Mouse (Mus musculus): ENCODE measurements around the gene Sesn1. TPM values are rescaled to one million over a fixed set of nuclear protein-coding genes. Genes with fewer than 3 reads are reported as not detected.

Sesn1 gene
- polyA plus RNA-seq, 1 experiment from 2014 or later, result 35.3 TPM

GRCm38 (mm10) chr10:41952850-41953527 is 143.3 kb downstream of the Sesn1 start:
- Histone ChIP-seq H3K36me3 (ENCODE audit: insufficient read depth, low read length) (no peaks in the 10 kb centered on the region), H3K4me1 (replicated peaks; ENCODE audit: insufficient read depth, low read length) (no peaks in the 10 kb centered on the region), H3K9ac (ENCODE audit: low read depth, low read length) (no peak overlapping the region), H3K27me3 (ENCODE audit: insufficient read depth, low read length) (no peaks in the 10 kb centered on the region), H3K4me3 (replicated peaks; ENCODE audit: low read depth, low read length) (no peak overlapping the region), H3K27ac (no peak overlapping the region), H3K4me2 (ENCODE audit: low read length) (no peak overlapping the region), H3K9me3 (replicated peaks; ENCODE audit: low read length) (no peaks in the 10 kb centered on the region)
- WGBS, result 95% methylated on average over 14 of the region's 14 CpGs
- no peak for TF ChIP-seq CTCF (IDR thresholded peaks at IDR 0.05; ENCODE audit: low read depth)
- no peak for ATAC-seq (replicated peaks; ENCODE audit: low FRiP score, low read depth)
- no peak for DNase-seq (ENCODE audit: low spot score)

GRCm38 (mm10) chr10:41953528-41953864 is 143.8 kb downstream of the Sesn1 start:
- Histone ChIP-seq H3K27me3 (ENCODE audit: insufficient read depth, low read length) (no peaks in the 10 kb centered on the region), H3K27ac (no peak overlapping the region), H3K4me1 (replicated peaks; ENCODE audit: insufficient read depth, low read length) (no peaks in the 10 kb centered on the region), H3K4me3 (replicated peaks; ENCODE audit: low read depth, low read length) (no peak overlapping the region), H3K4me2 (ENCODE audit: low read length) (no peak overlapping the region), H3K36me3 (ENCODE audit: insufficient read depth, low read length) (no peaks in the 10 kb centered on the region), H3K9ac (ENCODE audit: low read depth, low read length) (no peak overlapping the region), H3K9me3 (replicated peaks; ENCODE audit: low read length) (no peaks in the 10 kb centered on the region)
- no peak for TF ChIP-seq CTCF (IDR thresholded peaks at IDR 0.05; ENCODE audit: low read depth)
- no peak for DNase-seq (ENCODE audit: low spot score)
- ATAC-seq (replicated peaks; ENCODE audit: low FRiP score, low read depth), result no peak
- WGBS, result 97% methylated on average over 5 of the region's 5 CpGs

- no peak overlapping the region for H3K4me2 ChIP-seq (ENCODE audit: low read length)
- H3K4me3 ChIP-seq (replicated peaks; ENCODE audit: low read depth, low read length), result no peak overlapping the region
- H3K4me1 ChIP-seq (replicated peaks; ENCODE audit: insufficient read depth, low read length), result no peaks in the 10 kb centered on the region
- H3K9ac ChIP-seq (ENCODE audit: low read depth, low read length), result no peak overlapping the region
- no peaks in the 10 kb centered on the region for H3K9me3 ChIP-seq (replicated peaks; ENCODE audit: low read length)
- no peak for DNase-seq (ENCODE audit: low spot score)
- no peak for TF ChIP-seq CTCF (IDR thresholded peaks at IDR 0.05; ENCODE audit: low read depth)
- H3K27me3 ChIP-seq (ENCODE audit: insufficient read depth, low read length), result no peaks in the 10 kb centered on the region
- no peak for ATAC-seq (replicated peaks; ENCODE audit: low FRiP score, low read depth)
- H3K36me3 ChIP-seq (ENCODE audit: insufficient read depth, low read length), result no peaks in the 10 kb centered on the region
- no peak overlapping the region for H3K27ac ChIP-seq
- WGBS, result 91% methylated on average over 18 of the region's 18 CpGs
Observed at GRCm38 (mm10) chr10:41957421-41958225, 147.9 kb downstream of the Sesn1 start.

Other genes with a start within 250 kb of the Sesn1 start
- 0.68 and 1.0 TPM in 2 replicates for gene Ccdc162, start 93.3 kb upstream of the Sesn1 start, polyA plus RNA-seq (2015; fragmentation: Nextera tagmentation; extraction: Ambion mirVana)
- gene Cep57l1, start 64 bp upstream of the Sesn1 start, polyA plus RNA-seq (2015; fragmentation: Nextera tagmentation; extraction: Ambion mirVana), result 10.1 and 10.9 TPM in 2 replicates
- gene Armc2, start 208.5 kb downstream of the Sesn1 start, polyA plus RNA-seq (2015; fragmentation: Nextera tagmentation; extraction: Ambion mirVana), result 0.71 and 1.4 TPM in 2 replicates

Data from kidney, postnatal 0 days (tissue).